Mouse (Mus musculus) heart, postnatal 0 days (tissue): ENCODE results near the gene Map2k2. TPM values are rescaled to one million over a fixed set of nuclear protein-coding genes. Genes with fewer than 3 reads are reported as not detected.
"Not testable (repeated sequence)": the region's sequence is repeated elsewhere in the genome, so short reads cannot be mapped to it uniquely, and the experiment has no call there.

ENCODE experiments used
- ATAC-seq: fragments of 200-750 bp; cut with Nextera tagmentation; 2 replicates; pipeline ENCODE4 v1.8.0; 2017; ENCODE audit warnings: low read depth, moderate number of reproducible peaks, moderate library complexity; ENCODE audit not compliant: insufficient read depth
- DNase-seq: peaks from one replicate; pipeline ENCODE4 v3.0.0-alpha.2; 2016; ENCODE audit warnings: low spot score
- H3K27ac ChIP-seq: fragments of 300-500 bp; sonication (generic); 2 replicates; pipeline ENCODE4 v1.5.1; 2014; ENCODE audit warnings: low read depth, mild to moderate bottlenecking
- H3K27me3 ChIP-seq: fragments of 300-500 bp; sonication (generic); 2 replicates; pipeline ENCODE4 v1.6.1; 2014; ENCODE audit warnings: low read length, mixed read lengths; ENCODE audit not compliant: control insufficient read depth, insufficient read depth
- H3K36me3 ChIP-seq: fragments of 300-500 bp; sonication (generic); replicated peaks from 2 replicates; pipeline ENCODE4 v1.6.1; 2014; ENCODE audit warnings: low read length, mixed read lengths; ENCODE audit not compliant: control insufficient read depth, insufficient read depth
- H3K4me1 ChIP-seq: fragments of 300-500 bp; sonication (generic); 2 replicates; pipeline ENCODE4 v1.6.1; 2014; ENCODE audit warnings: antibody characterized with exemption; ENCODE audit not compliant: control insufficient read depth, insufficient read depth
- H3K4me2 ChIP-seq: fragments of 300-500 bp; sonication (generic); 2 replicates; pipeline ENCODE4 v1.6.1; 2014; ENCODE audit warnings: low read depth, mild to moderate bottlenecking, low read length, moderate library complexity
- H3K4me3 ChIP-seq: fragments of 300-500 bp; sonication (generic); 2 replicates; pipeline ENCODE4 v1.5.1; 2014; ENCODE audit warnings: low read depth, low read length
- H3K9ac ChIP-seq: fragments of 300-500 bp; sonication (generic); replicated peaks from 2 replicates; pipeline ENCODE4 v1.6.1; 2014; ENCODE audit warnings: low read depth, low read length, mixed read lengths
- H3K9me3 ChIP-seq: fragments of 300-500 bp; sonication (generic); replicated peaks from 2 replicates; pipeline ENCODE4 v1.6.1; 2016; ENCODE audit warnings: low read length; ENCODE audit not compliant: control insufficient read depth
- CTCF ChIP-seq: IDR thresholded peaks from 2 replicates; pipeline ENCODE4 v1.5.1; 2016; ENCODE audit warnings: antibody characterized with exemption, control low read depth, low read depth
- EP300 ChIP-seq: IDR thresholded peaks from 2 replicates; pipeline ENCODE4 v1.6.1; 2016; ENCODE audit warnings: antibody characterized with exemption, low read depth
- WGBS: fragments of 180-500 bp; shearing (Covaris S2); extraction: QIAGEN DNeasy Blood & Tissue Kit; methylation state at CpG from one replicate; pipeline ENCODE4 v1.1.7; 2014; 5-methylcytosine and 5-hydroxymethylcytosine counted together
- microRNA-seq: library from miRNA; unstranded; fragments of <30 nt; microRNA quantifications from one replicate; pipeline ENCODE4, GENCODE M21; 2016
- polyA plus RNA-seq: library from polyadenylated mRNA; unstranded; fragments of >200 nt; fragmentation: Nextera tagmentation; extraction: Ambion mirVana; gene quantifications from 2 replicates; pipeline ENCODE4 v1.2.1, GENCODE M21; 2015
- total RNA-seq: library from RNA; depleted of rRNA; stranded (reverse); fragments of >200 nt; gene quantifications from 2 replicates; pipeline ENCODE4 v1.2.3, GENCODE M21; 2014; ENCODE audit warnings: low replicate concordance; rRNA removed

The Map2k2 gene
- total and polyA plus RNA-seq, 2 experiments from 2014 or later: 133 to 208 TPM

GRCm38 (mm10) chr10:81179451-81180342 is 74.0 kb downstream of the Map2k2 start:
- ATAC-seq (no peak), DNase-seq (peak; percentile 5)
- Histone ChIP-seq H3K4me2 (no peak overlapping the region), H3K36me3 (peaks cover 52% of the 10 kb centered on the region), H3K9me3 (no peaks in the 10 kb centered on the region), H3K4me3 (no peak overlapping the region), H3K27ac (no peak overlapping the region), H3K27me3 (no peaks in the 10 kb centered on the region), H3K9ac (no peak overlapping the region), H3K4me1 (peaks cover 20% of the 10 kb centered on the region)
- TF ChIP-seq CTCF: no peak
- no peak for TF ChIP-seq EP300
- WGBS: 83% methylated on average over 32 of the region's 32 CpGs

- Histone ChIP-seq H3K4me1 (peaks cover 23% of the 10 kb centered on the region), H3K9me3 (no peaks in the 10 kb centered on the region), H3K4me3 (no peak overlapping the region), H3K36me3 (peaks cover 52% of the 10 kb centered on the region), H3K27ac (no peak overlapping the region), H3K9ac (no peak overlapping the region), H3K4me2 (no peak overlapping the region), H3K27me3 (no peaks in the 10 kb centered on the region)
- ATAC-seq (no peak), DNase-seq (no peak)
- WGBS: 88% methylated on average over 13 of the region's 13 CpGs
- TF ChIP-seq CTCF: no peak
- TF ChIP-seq EP300: no peak
Observed at GRCm38 (mm10) chr10:81180946-81181345, 75.2 kb downstream of the Map2k2 start.

GRCm38 (mm10) chr10:81181860-81182259 is 76.1 kb downstream of the Map2k2 start:
- H3K4me2 ChIP-seq, H3K27me3 ChIP-seq, DNase-seq, ATAC-seq, H3K9me3 ChIP-seq, H3K9ac ChIP-seq, H3K4me3 ChIP-seq: not testable (repeated sequence)
- Histone ChIP-seq H3K36me3 (peaks cover 56% of the 10 kb centered on the region), H3K27ac (peak overlapping the region; percentile 66), H3K4me1 (peaks cover 23% of the 10 kb centered on the region)
- 66% methylated on average over 12 of the region's 12 CpGs for WGBS

- 5% methylated on average over 53 of the region's 53 CpGs for WGBS
- peak within 1 kb of the TSS; percentile 62 for H3K4me3 ChIP-seq
- peaks cover 60% of the 10 kb centered on the region for H3K36me3 ChIP-seq
- no peaks in the 10 kb centered on the region for H3K27me3 ChIP-seq
- peak within 1 kb of the TSS; percentile 63 for H3K9ac ChIP-seq
- peak within 1 kb of the TSS; percentile 58 for H3K4me2 ChIP-seq
- TF ChIP-seq EP300: peak; percentile 90
- TF ChIP-seq CTCF: no peak
- peak; percentile 100 for DNase-seq
- peak; percentile 92 for ATAC-seq
- no peaks in the 10 kb centered on the region for H3K9me3 ChIP-seq
- peak within 1 kb of the TSS; percentile 90 for H3K27ac ChIP-seq
- peaks cover 21% of the 10 kb centered on the region for H3K4me1 ChIP-seq
Observed at GRCm38 (mm10) chr10:81182336-81183333, 76.9 kb downstream of the Map2k2 start, which contains the start of gene Dapk3. TSS of gene Dapk3 (plus strand) at chr10:81183005.

Small RNAs within 50 kb of the gene (microRNA-seq; reads per million reads assigned to microRNA genes)
- gene Mir5615-1 (not detected), gene Mir5615-2 (not detected)

Other genes with a start within 250 kb of the Map2k2 start
- gene Tmprss9, start 234.1 kb upstream of the Map2k2 start, total RNA-seq: not detected in 2 replicates
- 0.03 TPM in 1 of 2 replicates, not detected in the other for gene Tmprss9, start 234.1 kb upstream of the Map2k2 start, polyA plus RNA-seq
- gene Timm13, start 204.9 kb upstream of the Map2k2 start, total RNA-seq: 163 and 256 TPM in 2 replicates
- gene Timm13, start 204.9 kb upstream of the Map2k2 start, polyA plus RNA-seq: 355 and 386 TPM in 2 replicates
- 13.9 and 18.9 TPM in 2 replicates for gene Lmnb2, start 187.7 kb upstream of the Map2k2 start, total RNA-seq
- gene Lmnb2, start 187.7 kb upstream of the Map2k2 start, polyA plus RNA-seq: 9.1 and 9.7 TPM in 2 replicates
- gene Gadd45b, start 175.8 kb upstream of the Map2k2 start, total RNA-seq: 18.9 and 26.8 TPM in 2 replicates
- gene Gadd45b, start 175.8 kb upstream of the Map2k2 start, polyA plus RNA-seq: 22.3 and 28.0 TPM in 2 replicates
- 0.11 and 0.93 TPM in 2 replicates for gene Gng7, start 91.0 kb upstream of the Map2k2 start, total RNA-seq
- gene Gng7, start 91.0 kb upstream of the Map2k2 start, polyA plus RNA-seq: 0.64 and 0.85 TPM in 2 replicates
- gene Diras1, start 80.3 kb upstream of the Map2k2 start, total RNA-seq: not detected in 2 replicates
- not detected in 2 replicates for gene Diras1, start 80.3 kb upstream of the Map2k2 start, polyA plus RNA-seq
- 18.7 and 29.3 TPM in 2 replicates for gene Slc39a3, start 68.5 kb upstream of the Map2k2 start, total RNA-seq
- 6.3 and 7.5 TPM in 2 replicates for gene Slc39a3, start 68.5 kb upstream of the Map2k2 start, polyA plus RNA-seq
- gene Sgta, start 45.7 kb upstream of the Map2k2 start, total RNA-seq: 98.1 and 152 TPM in 2 replicates
- 134 and 137 TPM in 2 replicates for gene Sgta, start 45.7 kb upstream of the Map2k2 start, polyA plus RNA-seq
- 23.6 and 31.2 TPM in 2 replicates for gene Thop1, start 35.9 kb upstream of the Map2k2 start, total RNA-seq
- gene Thop1, start 35.9 kb upstream of the Map2k2 start, polyA plus RNA-seq: 15.1 and 15.2 TPM in 2 replicates
- 1.3 TPM in 1 of 2 replicates, not detected in the other for gene Creb3l3, start 7.0 kb upstream of the Map2k2 start, total RNA-seq
- 0.55 and 0.93 TPM in 2 replicates for gene Creb3l3, start 7.0 kb upstream of the Map2k2 start, polyA plus RNA-seq
- 57.8 and 68.6 TPM in 2 replicates for gene Zbtb7a, start 29.3 kb downstream of the Map2k2 start, total RNA-seq
- gene Zbtb7a, start 29.3 kb downstream of the Map2k2 start, polyA plus RNA-seq: 27.8 and 32.3 TPM in 2 replicates
- gene Pias4, start 62.0 kb downstream of the Map2k2 start, total RNA-seq: 14.4 and 19.6 TPM in 2 replicates
- 19.8 and 20.7 TPM in 2 replicates for gene Pias4, start 62.0 kb downstream of the Map2k2 start, polyA plus RNA-seq
- gene Eef2, start 70.7 kb downstream of the Map2k2 start, total RNA-seq: 1,828 and 2,004 TPM in 2 replicates
- 353 and 370 TPM in 2 replicates for gene Eef2, start 70.7 kb downstream of the Map2k2 start, polyA plus RNA-seq
- gene Dapk3, start 77.1 kb downstream of the Map2k2 start, total RNA-seq: 56.5 and 72.7 TPM in 2 replicates
- 29.0 and 31.7 TPM in 2 replicates for gene Dapk3, start 77.1 kb downstream of the Map2k2 start, polyA plus RNA-seq
- not detected in 2 replicates for gene 4930442H23Rik, start 77.9 kb downstream of the Map2k2 start, total RNA-seq
- 0.12 TPM in 1 of 2 replicates, not detected in the other for gene 4930442H23Rik, start 77.9 kb downstream of the Map2k2 start, polyA plus RNA-seq
- gene Nmrk2, start 96.1 kb downstream of the Map2k2 start, total RNA-seq: 30.5 and 35.2 TPM in 2 replicates
- gene Nmrk2, start 96.1 kb downstream of the Map2k2 start, polyA plus RNA-seq: 13.0 and 14.2 TPM in 2 replicates
- gene Atcay, start 124.9 kb downstream of the Map2k2 start, total RNA-seq: 0.58 TPM in 1 of 2 replicates, not detected in the other
- gene Atcay, start 124.9 kb downstream of the Map2k2 start, polyA plus RNA-seq: 0.25 TPM in 2 replicates
- gene Zfr2, start 127.2 kb downstream of the Map2k2 start, total RNA-seq: 7.0 and 10.2 TPM in 2 replicates
- gene Zfr2, start 127.2 kb downstream of the Map2k2 start, polyA plus RNA-seq: 2.2 and 2.6 TPM in 2 replicates
- 0.31 and 0.66 TPM in 2 replicates for gene Matk, start 147.0 kb downstream of the Map2k2 start, total RNA-seq
- gene Matk, start 147.0 kb downstream of the Map2k2 start, polyA plus RNA-seq: 0.42 and 0.51 TPM in 2 replicates
- 272 and 288 TPM in 2 replicates for gene Mrpl54, start 161.0 kb downstream of the Map2k2 start, total RNA-seq
- gene Mrpl54, start 161.0 kb downstream of the Map2k2 start, polyA plus RNA-seq: 264 and 272 TPM in 2 replicates
- gene Apba3, start 161.0 kb downstream of the Map2k2 start, total RNA-seq: 84.8 and 114 TPM in 2 replicates
- 45.2 and 46.1 TPM in 2 replicates for gene Apba3, start 161.0 kb downstream of the Map2k2 start, polyA plus RNA-seq
- 0.12 and 2.3 TPM in 2 replicates for gene Tjp3, start 185.7 kb downstream of the Map2k2 start, total RNA-seq
- gene Tjp3, start 185.7 kb downstream of the Map2k2 start, polyA plus RNA-seq: 0.51 and 0.62 TPM in 2 replicates
- gene Pip5k1c, start 187.0 kb downstream of the Map2k2 start, total RNA-seq: 38.5 and 44.3 TPM in 2 replicates
- 20.9 and 21.4 TPM in 2 replicates for gene Pip5k1c, start 187.0 kb downstream of the Map2k2 start, polyA plus RNA-seq
- gene Cactin, start 215.2 kb downstream of the Map2k2 start, total RNA-seq: 14.3 and 14.9 TPM in 2 replicates
- gene Cactin, start 215.2 kb downstream of the Map2k2 start, polyA plus RNA-seq: 12.8 and 13.7 TPM in 2 replicates
- gene Tbxa2r, start 222.8 kb downstream of the Map2k2 start, total RNA-seq: 4.7 and 10.5 TPM in 2 replicates
- gene Tbxa2r, start 222.8 kb downstream of the Map2k2 start, polyA plus RNA-seq: 6.3 and 7.0 TPM in 2 replicates
- 0.08 and 0.12 TPM in 2 replicates for gene Gipc3, start 237.4 kb downstream of the Map2k2 start, total RNA-seq
- 0.16 and 0.21 TPM in 2 replicates for gene Gipc3, start 237.4 kb downstream of the Map2k2 start, polyA plus RNA-seq
- 63.9 and 80.7 TPM in 2 replicates for gene Hmg20b, start 244.6 kb downstream of the Map2k2 start, total RNA-seq
- gene Hmg20b, start 244.6 kb downstream of the Map2k2 start, polyA plus RNA-seq: 92.3 and 94.5 TPM in 2 replicates